Mouse (Mus musculus) retina, postnatal 7 days (tissue): Measurements from ENCODE around the gene Pde4b.

Experiments
- DNase-seq: peaks from one replicate; pipeline ENCODE4 v3.0.0-alpha.2; 2012; ENCODE audit warnings: low read depth, low spot score

Pde4b gene

DNA sequence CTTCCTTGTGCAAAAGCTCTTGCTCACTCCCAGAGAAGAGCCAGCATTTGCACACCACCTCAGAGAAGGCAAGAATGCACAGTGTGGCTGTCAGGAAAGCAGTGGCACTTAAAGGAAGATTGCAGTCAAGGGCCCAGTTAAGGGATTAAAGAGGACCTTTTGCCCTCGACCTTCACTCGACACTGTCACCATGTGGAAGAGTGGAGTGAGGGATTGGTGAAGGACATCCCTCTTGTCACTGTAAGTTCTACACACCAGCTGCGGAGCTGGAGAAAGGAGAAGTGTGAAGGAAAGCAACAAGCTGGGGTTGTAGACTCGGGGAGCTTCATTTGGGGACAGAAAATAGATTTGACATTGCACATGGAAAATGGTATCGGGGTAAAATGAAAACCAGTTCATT, 89.9 kb downstream of the Pde4b start:
- no peak for DNase-seq

DNA sequence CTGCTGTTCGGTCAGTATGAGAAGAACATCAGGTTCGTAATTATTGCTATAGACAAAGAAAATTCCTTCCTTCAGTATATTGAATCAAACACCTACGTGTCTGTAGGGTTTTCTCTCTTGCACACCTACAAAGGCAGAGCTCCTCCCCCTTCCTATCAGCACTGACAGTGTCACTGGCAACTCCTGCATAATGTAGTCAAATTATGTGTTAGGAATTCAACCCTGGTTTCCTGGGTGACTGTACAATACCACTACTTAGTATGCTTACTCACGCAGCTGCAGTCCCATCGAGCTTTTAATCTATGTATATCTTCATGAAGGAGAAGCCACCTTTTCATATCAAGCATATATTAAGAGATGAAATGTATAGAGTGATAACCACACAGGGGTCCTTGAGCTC, 99.5 kb downstream of the Pde4b start:
- no peak for DNase-seq

GRCm38 (mm10) chr4:102197707-102198106, 110.4 kb downstream of the Pde4b start:
- DNase-seq, result no peak

DNA sequence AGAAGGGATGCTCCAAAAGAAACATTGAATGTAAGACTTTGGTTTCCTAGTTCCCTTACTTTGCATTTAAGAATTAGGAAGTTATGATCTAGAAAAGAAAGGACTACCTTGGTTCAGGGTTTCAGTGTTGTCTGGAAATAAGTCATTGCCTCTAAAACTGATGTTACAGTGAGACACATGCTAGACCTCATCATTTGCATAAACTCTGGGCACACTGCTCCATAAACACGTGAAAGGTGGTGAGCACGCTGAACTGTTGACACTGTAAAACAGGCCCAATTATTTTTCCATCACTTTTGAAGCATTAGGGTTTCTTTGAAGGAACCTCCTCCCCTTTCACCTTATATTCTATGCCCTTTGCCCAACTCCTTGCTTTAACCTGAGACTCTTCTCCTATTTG, 122.4 kb downstream of the Pde4b start:
- DNase-seq, result no peak

DNA sequence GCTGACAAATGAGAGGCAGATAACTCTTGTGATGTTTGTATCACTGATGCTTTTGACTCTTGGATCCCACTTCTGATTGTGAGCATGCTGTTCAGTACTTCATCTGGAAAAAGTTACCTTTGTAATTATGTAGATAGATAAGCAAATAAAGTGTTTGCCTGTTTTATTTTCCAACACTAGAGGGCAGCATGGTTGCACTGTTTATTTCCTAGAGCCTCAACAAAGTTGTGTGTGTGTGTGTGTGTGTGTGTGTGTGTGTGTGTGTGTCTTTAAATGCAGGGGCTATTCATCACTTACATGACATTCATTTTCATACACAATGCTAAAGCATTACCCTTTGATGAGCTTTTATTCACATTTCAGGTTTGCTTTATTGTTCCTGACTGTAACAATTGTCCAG, 139.4 kb downstream of the Pde4b start:
- DNase-seq, result peak; percentile 37

- DNase-seq, result peak; percentile 17
Observed at GRCm38 (mm10) chr4:102228953-102229586, 141.7 kb downstream of the Pde4b start.

- DNase-seq, result no peak
Observed at GRCm38 (mm10) chr4:102230898-102231297, 143.6 kb downstream of the Pde4b start.

DNA sequence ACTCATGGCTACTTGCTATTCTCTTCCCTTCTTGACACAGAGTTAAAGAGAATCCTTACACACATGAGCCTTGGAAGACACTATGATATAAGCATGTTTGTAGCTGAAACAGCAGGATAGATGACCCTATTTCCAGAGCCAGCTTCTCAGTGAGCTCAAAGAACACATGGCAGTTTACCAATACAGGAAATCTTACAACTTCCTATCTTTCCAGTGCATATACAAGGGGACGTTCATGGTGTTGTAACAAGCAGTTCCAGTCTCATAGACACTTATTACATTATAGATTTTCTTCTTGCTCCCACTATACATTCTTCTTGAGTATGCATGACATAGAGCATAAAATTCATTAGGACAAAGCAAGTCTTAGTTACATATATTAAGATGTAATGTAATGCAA, 146.3 kb downstream of the Pde4b start:
- no peak for DNase-seq

GRCm38 (mm10) chr4:102235151-102235550, 147.8 kb downstream of the Pde4b start:
- DNase-seq, result no peak

- no peak for DNase-seq
Observed at GRCm38 (mm10) chr4:102239102-102239501, 151.8 kb downstream of the Pde4b start.

- DNase-seq, result no peak
Observed at GRCm38 (mm10) chr4:102239657-102240390, 152.5 kb downstream of the Pde4b start.

- DNase-seq, result no peak
Observed at GRCm38 (mm10) chr4:102240754-102241427, 153.5 kb downstream of the Pde4b start.

- DNase-seq, result no peak
Observed at GRCm38 (mm10) chr4:102253994-102254393, 166.7 kb downstream of the Pde4b start.

DNA sequence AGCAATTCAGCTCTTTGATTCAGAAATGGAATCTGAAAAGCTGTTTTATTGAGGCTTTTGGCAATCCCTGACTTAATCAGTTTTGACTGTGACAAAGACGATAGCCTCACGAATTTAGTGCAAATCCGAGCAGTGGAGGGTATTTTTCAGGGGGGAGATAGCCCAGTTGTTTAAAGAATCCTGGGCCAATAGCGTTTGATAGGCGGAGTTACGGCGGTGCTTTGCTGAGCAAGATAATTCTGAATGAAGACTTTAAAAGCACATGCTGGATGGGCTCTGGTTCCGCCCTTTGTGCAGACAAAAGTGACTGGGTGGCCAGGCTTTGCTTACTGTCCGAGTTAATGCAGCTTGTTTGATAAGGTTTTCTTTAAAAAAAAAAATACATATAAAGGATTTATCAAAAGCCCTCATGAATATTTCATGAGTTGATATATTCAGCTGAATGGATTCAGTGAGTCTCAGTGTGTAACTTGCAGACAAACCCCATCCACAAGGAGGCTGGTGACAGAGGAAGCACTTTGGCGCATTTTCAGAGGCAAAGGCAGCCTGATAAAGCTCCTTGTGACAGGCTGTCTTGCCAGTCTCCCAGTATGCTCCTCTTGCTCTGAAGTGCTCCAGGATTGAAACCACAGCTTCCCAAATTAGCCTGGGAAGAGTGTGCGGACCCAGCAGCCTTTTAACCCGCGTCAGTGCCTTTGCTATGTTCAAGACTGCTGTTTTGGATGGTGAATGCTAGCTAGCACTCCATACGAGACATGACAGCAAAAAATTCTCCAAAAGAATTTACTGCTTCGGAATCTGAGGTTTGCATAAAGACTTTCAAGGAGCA, 167.3 kb downstream of the Pde4b start:
- no peak for DNase-seq

DNA sequence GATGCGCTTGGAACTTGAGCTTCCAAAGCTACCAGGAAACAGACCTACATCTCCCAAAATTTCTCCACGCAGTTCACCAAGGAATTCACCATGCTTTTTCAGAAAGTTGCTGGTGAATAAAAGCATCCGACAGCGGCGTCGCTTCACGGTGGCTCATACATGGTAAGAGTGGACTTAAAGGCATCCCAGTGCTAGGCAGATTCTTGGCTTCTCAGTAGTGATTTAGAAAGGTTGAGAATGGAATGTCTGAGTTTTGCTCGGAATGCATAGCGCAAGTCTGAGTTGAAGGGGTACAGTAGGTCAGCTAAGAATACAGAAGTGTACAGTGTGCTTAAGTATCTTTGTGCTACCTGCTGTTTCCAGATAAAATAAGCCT, 167.9 kb downstream of the Pde4b start:
- DNase-seq, result no peak

- no peak for DNase-seq
Observed at GRCm38 (mm10) chr4:102256170-102256960, 169.0 kb downstream of the Pde4b start.

DNA sequence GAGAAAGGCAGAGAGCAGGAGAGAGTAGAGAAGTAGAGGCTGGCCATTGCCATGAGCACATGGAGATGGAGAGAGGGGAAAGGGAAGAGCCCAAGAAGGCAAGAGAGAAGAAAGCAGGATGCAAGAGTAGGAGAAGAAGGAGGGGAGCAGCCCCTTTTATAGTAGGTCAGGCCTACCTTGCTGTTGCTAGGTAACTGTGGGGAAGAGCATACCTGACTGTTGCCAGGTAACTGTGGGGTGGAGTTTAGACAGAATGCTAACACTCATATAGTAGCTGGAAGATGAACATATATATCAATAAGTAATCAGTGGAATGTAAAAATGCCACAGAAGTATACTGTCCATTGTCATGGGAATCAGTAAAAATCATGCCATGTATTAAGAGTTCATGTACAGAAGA, 172.9 kb downstream of the Pde4b start:
- DNase-seq, result no peak

DNA sequence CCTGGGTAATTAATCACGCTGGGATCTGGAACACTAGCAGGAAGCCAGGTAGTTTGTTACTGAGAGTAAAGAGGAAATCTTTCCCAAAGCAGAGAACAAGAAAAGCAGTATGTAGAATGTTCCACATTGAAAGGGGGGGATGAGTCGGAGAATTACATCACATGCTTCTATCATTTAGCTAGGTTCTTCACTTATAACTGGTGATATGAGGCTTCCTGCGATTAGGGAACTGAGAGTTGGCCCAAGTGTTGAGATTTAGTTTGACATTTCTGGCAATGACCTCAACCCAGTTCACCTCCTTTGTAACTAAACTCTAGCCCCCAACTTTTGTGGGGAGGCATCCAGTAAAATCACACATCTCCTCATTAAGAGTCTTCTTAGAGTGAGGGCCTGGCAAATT, 185.0 kb downstream of the Pde4b start:
- DNase-seq, result no peak

DNA sequence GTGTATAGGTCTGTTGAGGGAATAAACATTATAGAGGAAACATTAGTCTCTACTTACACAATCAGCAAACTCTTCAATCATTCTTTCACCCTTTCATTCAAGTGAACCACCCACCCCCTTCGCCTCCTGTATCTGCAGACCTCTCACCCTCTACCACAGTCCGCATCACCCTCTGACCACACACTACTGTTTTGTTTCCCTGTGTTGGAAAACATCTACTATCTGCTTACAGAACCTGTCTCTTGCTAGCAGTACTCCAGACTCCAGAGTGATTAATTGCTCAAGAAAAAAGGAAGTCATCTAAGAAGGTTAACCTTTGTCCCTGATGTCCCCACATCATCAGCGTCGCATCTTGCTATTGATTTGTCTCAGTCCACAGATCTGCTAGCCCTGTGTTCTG, 185.4 kb downstream of the Pde4b start:
- no peak for DNase-seq

DNA sequence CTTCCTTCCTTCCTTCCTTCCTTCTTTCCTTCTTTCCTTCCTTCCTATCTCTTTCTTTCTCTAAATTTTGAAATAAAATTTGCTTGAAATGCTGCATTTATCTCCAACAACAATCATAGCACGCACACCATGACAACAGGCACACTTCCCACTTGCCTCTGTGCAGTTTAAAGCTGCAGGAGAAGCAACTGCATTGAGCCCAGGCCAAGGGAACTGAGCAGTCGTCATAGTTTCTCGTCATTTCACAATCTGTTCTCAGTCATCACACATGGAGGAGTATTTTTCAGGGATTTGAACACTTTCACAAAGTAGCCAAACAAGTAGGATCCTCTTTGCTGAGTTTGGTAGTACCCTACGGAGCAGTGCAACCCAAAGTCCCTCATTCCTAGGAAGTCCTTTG, 188.4 kb downstream of the Pde4b start:
- no peak for DNase-seq

GRCm38 (mm10) chr4:102278958-102279357, 191.6 kb downstream of the Pde4b start:
- DNase-seq, result no peak
